Mouse (Mus musculus) gonadal fat pad, adult 2 months (tissue): ENCODE measurements around the gene Gm20388. TPM values are rescaled to one million over a fixed set of nuclear protein-coding genes. Genes with fewer than 3 reads are reported as not detected.

Experiments used
- DNase-seq: peaks from one replicate; pipeline ENCODE4 v3.0.0-alpha.2; 2012; ENCODE audit warnings: low read depth
- polyA plus RNA-seq: library from polyadenylated mRNA; depleted of rRNA; stranded (reverse); fragments of >200 nt; gene quantifications from 2 replicates; pipeline ENCODE4 v1.2.3, GENCODE M21; 2012; rRNA removed

Gene Gm20388
- polyA plus RNA-seq = 85.6 and 119 TPM in 2 replicates

GRCm38 (mm10) chr8:119910547-119911257 lies at the start of gene Gm20388:
Gene Gm20388 (plus strand): TSS chr8:119910841.
- DNase-seq = no peak

- no peak for DNase-seq
Observed at GRCm38 (mm10) chr8:119861706-119862389, 48.8 kb upstream of the Gm20388 start, which contains the start of gene Klhl36. Gene Klhl36 (plus strand): TSS chr8:119862266.

- DNase-seq = no peak
Observed at GRCm38 (mm10) chr8:119862390-119862734, 48.3 kb upstream of the Gm20388 start.

- no peak for DNase-seq
Observed at GRCm38 (mm10) chr8:119862749-119863148, 47.9 kb upstream of the Gm20388 start.

GRCm38 (mm10) chr8:119869616-119870015 lies 41.0 kb upstream of the Gm20388 start:
- no peak for DNase-seq

GRCm38 (mm10) chr8:119873181-119873580 lies 37.5 kb upstream of the Gm20388 start:
- no peak for DNase-seq

- no peak for DNase-seq
Observed at GRCm38 (mm10) chr8:119881301-119881700, 29.3 kb upstream of the Gm20388 start.

- DNase-seq = no peak
Observed at GRCm38 (mm10) chr8:119881917-119882316, 28.7 kb upstream of the Gm20388 start.

- no peak for DNase-seq
Observed at GRCm38 (mm10) chr8:119883281-119883680, 27.4 kb upstream of the Gm20388 start.

- no peak for DNase-seq
Observed at GRCm38 (mm10) chr8:119885612-119886011, 25.0 kb upstream of the Gm20388 start.

- no peak for DNase-seq
Observed at GRCm38 (mm10) chr8:119887130-119887529, 23.5 kb upstream of the Gm20388 start.

- DNase-seq = no peak
Observed at GRCm38 (mm10) chr8:119888012-119888411, 22.6 kb upstream of the Gm20388 start.

- no peak for DNase-seq
Observed at GRCm38 (mm10) chr8:119897069-119897468, 13.6 kb upstream of the Gm20388 start.

GRCm38 (mm10) chr8:119897933-119898332 lies 12.7 kb upstream of the Gm20388 start:
- no peak for DNase-seq

GRCm38 (mm10) chr8:119901349-119901748 lies 9.3 kb upstream of the Gm20388 start:
- no peak for DNase-seq

GRCm38 (mm10) chr8:119901952-119902351 lies 8.7 kb upstream of the Gm20388 start:
- DNase-seq = no peak

GRCm38 (mm10) chr8:119904323-119904911 lies 6.2 kb upstream of the Gm20388 start:
- no peak for DNase-seq

- no peak for DNase-seq
Observed at GRCm38 (mm10) chr8:119909944-119910546, 596 bp upstream of the Gm20388 start, which contains the start of gene Usp10. Gene Usp10 (plus strand): TSS chr8:119910360.

GRCm38 (mm10) chr8:119911258-119911962 lies 769 bp downstream of the Gm20388 start:
- DNase-seq = no peak

GRCm38 (mm10) chr8:119912643-119913042 lies 2.0 kb downstream of the Gm20388 start:
- DNase-seq = no peak

GRCm38 (mm10) chr8:119913181-119913580 lies 2.5 kb downstream of the Gm20388 start:
- DNase-seq = no peak

GRCm38 (mm10) chr8:119914161-119914560 lies 3.5 kb downstream of the Gm20388 start:
- DNase-seq = no peak
